Mouse (Mus musculus) midbrain, embryonic 16.5 days (tissue): ENCODE results near the gene Grap. TPM values are rescaled to one million over a fixed set of nuclear protein-coding genes. Genes with fewer than 3 reads are reported as not detected.

ENCODE experiments used
- ATAC-seq: fragments of 200-750 bp; cut with Nextera tagmentation; 2 replicates; pipeline ENCODE4 v1.8.0; 2017; ENCODE audit warnings: moderate TSS enrichment
- H3K27ac ChIP-seq: fragments of 300-500 bp; sonication (generic); 2 replicates; pipeline ENCODE4 v1.5.1; 2014; ENCODE audit warnings: mild to moderate bottlenecking, low read length, mixed read lengths
- H3K27me3 ChIP-seq: fragments of 300-500 bp; sonication (generic); 2 replicates; pipeline ENCODE4 v1.6.1; 2014; ENCODE audit warnings: low read depth, low read length, mixed read lengths; ENCODE audit not compliant: control insufficient read depth, insufficient read depth
- H3K36me3 ChIP-seq: fragments of 300-500 bp; sonication (generic); 2 replicates; pipeline ENCODE4 v1.6.1; 2014; ENCODE audit warnings: mild to moderate bottlenecking, low read length, moderate library complexity, mixed read lengths; ENCODE audit not compliant: control insufficient read depth, insufficient read depth
- H3K4me1 ChIP-seq: fragments of 300-500 bp; sonication (generic); 2 replicates; pipeline ENCODE4 v1.6.1; 2014; ENCODE audit warnings: mild to moderate bottlenecking, low read length, mixed read lengths; ENCODE audit not compliant: control insufficient read depth, insufficient read depth
- H3K4me2 ChIP-seq: fragments of 300-500 bp; sonication (generic); 2 replicates; pipeline ENCODE4 v1.6.1; 2014; ENCODE audit warnings: mild to moderate bottlenecking, low read length, mixed read lengths
- H3K4me3 ChIP-seq: fragments of 300-500 bp; sonication (generic); 2 replicates; pipeline ENCODE4 v1.5.1; 2014; ENCODE audit warnings: low read depth, mild to moderate bottlenecking, low read length, moderate library complexity, mixed read lengths
- H3K9ac ChIP-seq: fragments of 300-500 bp; sonication (generic); 2 replicates; pipeline ENCODE4 v1.6.1; 2014; ENCODE audit warnings: low read depth, low read length, mixed read lengths
- H3K9me3 ChIP-seq: fragments of 300-500 bp; sonication (generic); replicated peaks from 2 replicates; pipeline ENCODE4 v1.6.1; 2014; ENCODE audit warnings: mild to moderate bottlenecking, low read length, mixed read lengths; ENCODE audit not compliant: control insufficient read depth, poor library complexity, severe bottlenecking
- WGBS: fragments of 180-500 bp; shearing (Covaris S2); extraction: QIAGEN DNeasy Blood & Tissue Kit; methylation state at CpG from one replicate; pipeline ENCODE4 v1.1.7; 2014; 5-methylcytosine and 5-hydroxymethylcytosine counted together
- polyA plus RNA-seq: library from polyadenylated mRNA; unstranded; fragments of >200 nt; fragmentation: Nextera tagmentation; extraction: Ambion mirVana; gene quantifications from 2 replicates; pipeline ENCODE4 v1.2.1, GENCODE M21; 2015

Gene Grap
- polyA plus RNA-seq, 1 experiment from 2014 or later = 10.7 TPM

DNA sequence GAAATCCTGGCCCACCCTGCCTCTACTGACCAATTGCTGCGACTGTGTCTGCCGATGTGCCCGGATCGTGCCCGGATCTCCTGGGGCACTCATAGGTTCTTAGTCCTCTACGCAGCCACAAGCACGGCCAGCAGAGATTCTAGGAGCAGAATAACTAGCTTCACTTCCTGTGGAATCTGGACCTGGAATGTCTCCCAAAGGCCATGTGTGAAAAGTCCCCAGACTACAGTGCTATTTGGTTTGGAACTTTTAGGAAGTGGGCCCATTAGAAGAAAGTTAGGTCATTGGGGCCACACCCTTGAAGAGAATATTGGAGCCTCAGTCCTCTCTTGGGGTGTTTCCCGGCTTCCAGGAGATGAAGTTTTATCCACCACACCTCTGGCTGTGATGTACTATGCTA is 34.9 kb upstream of the Grap start:
- Histone ChIP-seq H3K9me3 (no peaks in the 10 kb centered on the region), H3K4me2 (no peak overlapping the region), H3K4me3 (no peak overlapping the region), H3K27ac (no peak overlapping the region), H3K4me1 (peaks cover 14% of the 10 kb centered on the region), H3K9ac (no peak overlapping the region), H3K27me3 (no peaks in the 10 kb centered on the region), H3K36me3 (no peaks in the 10 kb centered on the region)
- no peak for ATAC-seq
- WGBS = 96% methylated on average over 8 of the region's 8 CpGs

DNA sequence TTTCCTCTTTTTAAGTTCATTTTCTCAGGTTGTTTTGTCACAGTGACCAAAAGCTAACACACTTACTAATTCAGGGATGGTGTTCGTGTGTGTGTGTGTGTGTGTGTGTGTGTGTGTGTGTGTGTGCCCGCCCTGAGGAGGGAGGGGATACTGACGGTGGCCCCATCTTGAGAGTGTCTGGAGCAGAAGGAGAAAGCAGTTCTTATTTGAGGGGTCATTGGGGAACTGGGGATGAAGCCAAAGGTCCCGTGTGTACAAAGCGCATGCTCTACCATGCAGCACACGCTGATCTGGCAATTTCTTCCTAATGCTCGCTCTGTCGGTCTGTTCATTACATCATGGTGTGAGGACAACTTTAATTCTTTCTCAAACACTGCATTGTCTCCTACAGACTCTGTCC is 34.5 kb upstream of the Grap start:
- WGBS = 83% methylated on average over 8 of the region's 8 CpGs
- no peaks in the 10 kb centered on the region for H3K27me3 ChIP-seq

GRCm38 (mm10) chr11:61619356-61619755 is 33.7 kb upstream of the Grap start:
- Histone ChIP-seq H3K27me3 (no peaks in the 10 kb centered on the region), H3K4me3 (peak overlapping the region; percentile 39), H3K27ac (no peak overlapping the region), H3K4me2 (peak overlapping the region; percentile 74), H3K9me3 (no peaks in the 10 kb centered on the region), H3K36me3 (no peaks in the 10 kb centered on the region), H3K9ac (peak overlapping the region; percentile 39; the same call in 1 of the 2 replicates), H3K4me1 (peaks cover 14% of the 10 kb centered on the region)
- no peak for ATAC-seq
- 15% methylated on average over 6 of the region's 6 CpGs for WGBS

More for the DNA sequence above, 34.5 kb upstream of the Grap start:
- Histone ChIP-seq H3K4me1 (peaks cover 14% of the 10 kb centered on the region), H3K4me2 (no peak overlapping the region), H3K27ac (no peak overlapping the region), H3K4me3 (no peak overlapping the region), H3K36me3 (no peaks in the 10 kb centered on the region), H3K9ac (no peak overlapping the region), H3K9me3 (no peaks in the 10 kb centered on the region)
- no peak for ATAC-seq

DNA sequence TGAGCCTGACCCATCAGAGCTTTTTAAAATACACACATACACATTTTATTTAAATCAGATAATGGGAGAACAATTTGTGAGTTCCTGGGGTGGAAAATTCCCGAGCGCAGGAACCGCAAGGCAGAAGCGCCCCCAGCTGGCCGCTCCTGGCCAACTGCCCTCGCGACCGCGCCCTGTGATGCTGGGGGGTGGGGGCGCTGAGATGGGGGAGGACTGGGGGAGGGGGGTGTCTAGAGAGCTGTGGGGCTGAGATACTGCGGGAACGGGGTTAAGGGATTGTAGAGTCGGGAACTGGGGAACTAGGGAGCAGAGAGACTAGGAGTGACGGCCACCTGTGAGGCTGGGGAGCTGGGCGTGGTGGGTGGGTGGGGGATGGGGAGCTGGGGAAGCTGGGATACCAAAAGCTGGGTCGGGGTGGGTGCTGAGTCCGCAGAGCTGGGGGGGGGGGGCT is 33.2 kb upstream of the Grap start:
- H3K4me2 ChIP-seq = peak overlapping the region; percentile 74
- no peak overlapping the region for H3K27ac ChIP-seq
- H3K9ac ChIP-seq = peak overlapping the region; percentile 39
- ATAC-seq = peak; percentile 52
- H3K36me3 ChIP-seq = no peaks in the 10 kb centered on the region
- H3K27me3 ChIP-seq = no peaks in the 10 kb centered on the region
- peaks cover 14% of the 10 kb centered on the region for H3K4me1 ChIP-seq
- peak overlapping the region; percentile 39 for H3K4me3 ChIP-seq
- WGBS = under 1% methylated on average over 17 of the region's 17 CpGs
- no peaks in the 10 kb centered on the region for H3K9me3 ChIP-seq

DNA sequence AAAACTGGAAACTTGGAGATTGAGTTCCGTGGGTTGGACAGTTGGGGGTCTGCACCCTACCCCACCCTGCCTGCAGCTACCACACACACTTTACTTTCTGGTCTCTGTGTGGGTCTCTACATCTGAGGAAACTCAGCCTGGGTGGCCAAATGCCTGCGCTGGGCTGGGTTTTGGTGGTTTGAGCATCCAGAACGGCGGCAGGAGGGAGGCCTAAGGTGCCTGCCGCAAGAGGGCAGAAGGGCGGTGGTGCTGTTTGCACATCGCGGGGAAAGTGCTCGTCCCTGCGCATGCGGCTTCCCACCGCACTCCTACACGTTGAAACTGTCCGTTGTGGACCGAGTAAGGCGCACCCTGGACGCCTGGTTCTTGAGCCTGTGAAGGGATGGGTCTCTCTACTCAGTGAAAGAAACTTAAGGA is 32.8 kb upstream of the Grap start:
- Histone ChIP-seq H3K4me3 (peak overlapping the region; percentile 39), H3K27ac (no peak overlapping the region), H3K4me1 (peaks cover 14% of the 10 kb centered on the region), H3K27me3 (no peaks in the 10 kb centered on the region), H3K9me3 (no peaks in the 10 kb centered on the region), H3K4me2 (peak overlapping the region; percentile 74), H3K36me3 (no peaks in the 10 kb centered on the region), H3K9ac (peak overlapping the region; percentile 39)
- WGBS = under 1% methylated on average over 17 of the region's 17 CpGs
- peak; percentile 79 for ATAC-seq

- Histone ChIP-seq H3K9ac (peak overlapping the region; percentile 39; the same call in 1 of the 2 replicates), H3K9me3 (no peaks in the 10 kb centered on the region), H3K27me3 (no peaks in the 10 kb centered on the region), H3K4me1 (peaks cover 9% of the 10 kb centered on the region), H3K4me2 (peak overlapping the region; percentile 74), H3K36me3 (no peaks in the 10 kb centered on the region), H3K4me3 (peak overlapping the region; percentile 39), H3K27ac (no peak overlapping the region)
- peak; percentile 2; the same call in 1 of the 2 replicates for ATAC-seq
- WGBS = 60% methylated on average over 8 of the region's 8 CpGs
Observed at GRCm38 (mm10) chr11:61620762-61621161, 32.3 kb upstream of the Grap start.

GRCm38 (mm10) chr11:61625136-61625535 is 27.9 kb upstream of the Grap start:
- no peak overlapping the region for H3K4me2 ChIP-seq
- 0 out of 2 replicates have a peak, but pooled peaks cover 4% of the 10 kb centered on the region for H3K9me3 ChIP-seq
- H3K36me3 ChIP-seq = no peaks in the 10 kb centered on the region
- no peaks in the 10 kb centered on the region for H3K27me3 ChIP-seq
- no peak overlapping the region for H3K27ac ChIP-seq
- WGBS = 81% methylated on average over 7 of the region's 7 CpGs
- peaks cover 1% of the 10 kb centered on the region for H3K4me1 ChIP-seq
- ATAC-seq = no peak
- H3K9ac ChIP-seq = no peak overlapping the region
- H3K4me3 ChIP-seq = no peak overlapping the region

DNA sequence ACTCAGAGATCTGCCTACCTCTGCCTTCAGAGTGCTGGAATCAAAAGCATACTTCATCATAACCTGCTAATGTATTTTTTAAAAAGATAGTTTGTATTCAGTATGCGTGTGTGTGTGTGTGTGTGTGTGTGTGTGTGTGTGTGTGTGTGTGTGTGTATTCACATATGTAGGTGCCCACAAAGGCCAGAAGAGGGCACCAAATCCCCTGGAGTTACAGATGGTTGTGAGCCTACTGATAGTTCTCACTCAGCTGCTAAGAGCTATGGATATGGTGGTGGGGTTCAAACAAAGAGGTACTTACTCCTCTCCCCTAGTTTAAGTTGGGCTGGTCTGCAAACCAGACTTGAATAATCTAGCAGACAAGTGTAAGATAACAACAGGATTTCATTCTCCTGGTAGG is 26.6 kb upstream of the Grap start:
- no peak for ATAC-seq
- Histone ChIP-seq H3K36me3 (no peaks in the 10 kb centered on the region), H3K27ac (no peak overlapping the region), H3K4me3 (no peak overlapping the region), H3K4me1 (no peaks in the 10 kb centered on the region), H3K4me2 (no peak overlapping the region), H3K9me3 (0 out of 2 replicates have a peak, but pooled peaks cover 4% of the 10 kb centered on the region), H3K27me3 (no peaks in the 10 kb centered on the region), H3K9ac (no peak overlapping the region)
- 93% methylated on average over 1 of the region's 1 CpGs for WGBS

GRCm38 (mm10) chr11:61629621-61630020 is 23.4 kb upstream of the Grap start:
- no peaks in the 10 kb centered on the region for H3K36me3 ChIP-seq
- no peaks in the 10 kb centered on the region for H3K27me3 ChIP-seq
- no peak overlapping the region for H3K4me3 ChIP-seq
- no peak overlapping the region for H3K27ac ChIP-seq
- no peak overlapping the region for H3K4me2 ChIP-seq
- ATAC-seq = no peak
- 0 out of 2 replicates have a peak, but pooled peaks cover 4% of the 10 kb centered on the region for H3K9me3 ChIP-seq
- 74% methylated on average over 3 of the region's 3 CpGs for WGBS
- no peaks in the 10 kb centered on the region for H3K4me1 ChIP-seq
- no peak overlapping the region for H3K9ac ChIP-seq
